Mouse (Mus musculus): ENCODE data around the gene Tmem132e. TPM values are rescaled to one million over a fixed set of nuclear protein-coding genes. Genes with fewer than 3 reads are reported as not detected.

The Tmem132e gene
- polyA plus RNA-seq, 1 experiment from 2014 or later = 2.0 TPM

GRCm38 (mm10) chr11:82418337-82419041 is 29.8 kb downstream of the Tmem132e start:
- Histone ChIP-seq H3K4me1 (ENCODE audit: control insufficient read depth, insufficient read depth, low read length) (no peaks in the 10 kb centered on the region), H3K27ac (replicated peaks; ENCODE audit: low read depth, low read length) (no peak overlapping the region), H3K4me2 (ENCODE audit: low read depth, low read length) (no peak overlapping the region), H3K9me3 (ENCODE audit: control insufficient read depth, low read length) (no peaks in the 10 kb centered on the region), H3K4me3 (ENCODE audit: low read depth, low read length) (no peak overlapping the region), H3K9ac (ENCODE audit: low read depth, low read length) (no peak overlapping the region), H3K27me3 (replicated peaks; ENCODE audit: control insufficient read depth, insufficient read depth, low read length) (no peaks in the 10 kb centered on the region), H3K36me3 (ENCODE audit: control insufficient read depth, insufficient read depth, low read length) (no peaks in the 10 kb centered on the region)
- 34% methylated on average over 8 of the region's 9 CpGs for WGBS
- no peak for DNase-seq (ENCODE audit: low spot score)
- ATAC-seq (ENCODE audit: low read depth) = no peak

DNA sequence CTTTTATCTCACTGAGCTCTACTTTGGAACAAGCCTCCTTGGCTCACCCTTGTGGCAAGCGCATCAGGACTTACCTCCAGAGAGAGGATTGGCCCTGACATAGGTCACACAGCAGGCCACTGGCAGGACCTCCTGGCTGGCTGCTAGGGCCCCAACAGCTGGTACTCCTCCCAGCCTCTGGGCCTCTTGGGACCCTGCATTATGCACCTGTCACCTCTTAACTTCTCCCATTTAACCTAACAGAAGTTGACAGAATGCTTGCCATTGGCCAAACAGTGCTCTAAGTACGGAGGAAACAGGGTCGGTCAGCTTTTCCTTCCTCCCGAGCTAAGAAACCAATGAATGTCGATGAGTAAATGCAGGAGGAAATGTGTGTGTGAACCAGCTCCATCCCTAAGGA is 33.2 kb downstream of the Tmem132e start:
- Histone ChIP-seq H3K9me3 (ENCODE audit: control insufficient read depth, low read length) (no peaks in the 10 kb centered on the region), H3K9ac (ENCODE audit: low read depth, low read length) (no peak overlapping the region), H3K4me2 (ENCODE audit: low read depth, low read length) (no peak overlapping the region), H3K27me3 (replicated peaks; ENCODE audit: control insufficient read depth, insufficient read depth, low read length) (no peaks in the 10 kb centered on the region), H3K27ac (replicated peaks; ENCODE audit: low read depth, low read length) (no peak overlapping the region), H3K36me3 (ENCODE audit: control insufficient read depth, insufficient read depth, low read length) (no peaks in the 10 kb centered on the region), H3K4me1 (ENCODE audit: control insufficient read depth, insufficient read depth, low read length) (no peaks in the 10 kb centered on the region), H3K4me3 (ENCODE audit: low read depth, low read length) (no peak overlapping the region)
- WGBS = 17% methylated on average over 5 of the region's 5 CpGs
- DNase-seq (ENCODE audit: low spot score) = peak; percentile 12
- ATAC-seq (ENCODE audit: low read depth) = peak; percentile 50; the same call in 1 of the 2 replicates

- no peak for DNase-seq (ENCODE audit: low spot score)
- Histone ChIP-seq H3K4me3 (ENCODE audit: low read depth, low read length) (no peak overlapping the region), H3K9me3 (ENCODE audit: control insufficient read depth, low read length) (no peaks in the 10 kb centered on the region), H3K4me1 (ENCODE audit: control insufficient read depth, insufficient read depth, low read length) (no peaks in the 10 kb centered on the region), H3K36me3 (ENCODE audit: control insufficient read depth, insufficient read depth, low read length) (no peaks in the 10 kb centered on the region), H3K4me2 (ENCODE audit: low read depth, low read length) (no peak overlapping the region), H3K27me3 (replicated peaks; ENCODE audit: control insufficient read depth, insufficient read depth, low read length) (no peaks in the 10 kb centered on the region), H3K27ac (replicated peaks; ENCODE audit: low read depth, low read length) (no peak overlapping the region), H3K9ac (ENCODE audit: low read depth, low read length) (no peak overlapping the region)
- ATAC-seq (ENCODE audit: low read depth) = no peak
- 12% methylated on average over 4 of the region's 4 CpGs for WGBS
These were observed 34.8 kb downstream of the Tmem132e start for GRCm38 (mm10) chr11:82423521-82423920.

DNA sequence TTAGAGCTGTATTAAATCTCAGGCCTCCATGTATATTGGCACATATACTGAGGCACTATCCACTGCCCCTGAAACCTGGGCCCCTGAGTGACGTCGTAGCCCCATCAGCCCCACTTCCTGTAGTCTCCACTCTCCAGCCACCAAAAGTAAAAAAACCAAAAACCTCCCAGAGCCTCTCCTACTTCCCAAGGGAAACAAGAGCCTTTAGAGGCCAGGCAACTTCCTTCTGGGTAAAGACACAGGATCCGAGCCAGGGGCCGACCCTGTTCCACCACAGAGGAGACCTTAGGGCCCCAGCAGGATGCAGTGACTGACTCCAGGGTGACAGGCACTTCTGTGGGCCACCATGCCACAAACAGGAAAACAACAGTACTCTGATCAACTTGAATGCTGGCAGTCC is 40.1 kb downstream of the Tmem132e start:
- peaks cover 20% of the 10 kb centered on the region for H3K27me3 ChIP-seq (replicated peaks; ENCODE audit: control insufficient read depth, insufficient read depth, low read length)
- no peak overlapping the region for H3K4me3 ChIP-seq (ENCODE audit: low read depth, low read length)
- no peak overlapping the region for H3K4me2 ChIP-seq (ENCODE audit: low read depth, low read length)
- H3K27ac ChIP-seq (replicated peaks; ENCODE audit: low read depth, low read length) = no peak overlapping the region
- DNase-seq (ENCODE audit: low spot score) = no peak
- H3K9ac ChIP-seq (ENCODE audit: low read depth, low read length) = no peak overlapping the region
- no peaks in the 10 kb centered on the region for H3K4me1 ChIP-seq (ENCODE audit: control insufficient read depth, insufficient read depth, low read length)
- ATAC-seq (ENCODE audit: low read depth) = no peak
- H3K36me3 ChIP-seq (ENCODE audit: control insufficient read depth, insufficient read depth, low read length) = no peaks in the 10 kb centered on the region
- 62% methylated on average over 4 of the region's 4 CpGs for WGBS
- H3K9me3 ChIP-seq (ENCODE audit: control insufficient read depth, low read length) = no peaks in the 10 kb centered on the region

DNA sequence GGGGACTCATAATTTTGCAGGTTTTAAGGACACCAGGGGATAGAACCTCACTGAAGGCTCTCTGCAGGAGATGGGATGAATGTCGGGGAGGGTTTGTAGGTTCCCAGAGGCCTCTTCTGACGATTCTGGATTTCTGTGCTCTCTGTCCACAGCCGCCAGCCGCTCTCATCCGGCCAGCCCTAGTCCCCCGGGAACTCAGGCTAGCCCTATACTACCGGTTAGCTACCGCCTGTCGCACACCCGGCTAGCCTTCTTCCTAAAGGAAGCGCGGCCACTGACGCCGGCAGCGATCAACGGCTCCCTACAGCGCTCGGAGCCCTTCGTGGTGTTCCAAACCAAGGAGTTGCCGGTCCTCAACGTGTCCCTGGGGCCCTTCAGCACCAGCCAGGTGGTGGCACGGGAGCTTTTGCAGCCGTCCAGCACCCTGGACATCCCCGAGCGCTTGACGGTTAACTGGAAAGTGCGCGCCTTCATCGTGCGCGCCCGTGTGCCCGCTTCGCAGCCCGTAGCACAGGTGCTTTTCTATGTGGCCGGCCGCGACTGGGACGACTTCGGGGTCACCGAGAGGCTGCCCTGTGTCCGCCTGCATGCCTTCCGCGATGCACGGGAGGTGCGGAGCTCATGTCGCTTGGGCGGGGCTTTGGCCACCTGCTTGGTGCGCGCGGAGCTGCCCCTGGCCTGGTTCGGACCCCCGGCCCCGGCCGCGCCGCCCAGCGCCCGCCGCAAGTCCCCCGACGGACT is 45.6 kb downstream of the Tmem132e start:
- no peaks in the 10 kb centered on the region for H3K36me3 ChIP-seq (ENCODE audit: control insufficient read depth, insufficient read depth, low read length)
- under 1% methylated on average over 33 of the region's 62 CpGs for WGBS
- H3K27me3 ChIP-seq (replicated peaks; ENCODE audit: control insufficient read depth, insufficient read depth, low read length) = peaks cover 54% of the 10 kb centered on the region
- peak; percentile 6 for DNase-seq (ENCODE audit: low spot score)
- H3K9me3 ChIP-seq (ENCODE audit: control insufficient read depth, low read length) = no peaks in the 10 kb centered on the region
- peak overlapping the region; percentile 36 for H3K4me3 ChIP-seq (ENCODE audit: low read depth, low read length)
- peak overlapping the region; percentile 60 for H3K4me2 ChIP-seq (ENCODE audit: low read depth, low read length)
- peak overlapping the region; percentile 14; the same call in 1 of the 2 replicates for H3K9ac ChIP-seq (ENCODE audit: low read depth, low read length)
- no peak for ATAC-seq (ENCODE audit: low read depth)
- H3K27ac ChIP-seq (replicated peaks; ENCODE audit: low read depth, low read length) = no peak overlapping the region
- no peaks in the 10 kb centered on the region for H3K4me1 ChIP-seq (ENCODE audit: control insufficient read depth, insufficient read depth, low read length)

GRCm38 (mm10) chr11:82434832-82435182 is 46.1 kb downstream of the Tmem132e start:
- no peaks in the 10 kb centered on the region for H3K9me3 ChIP-seq (ENCODE audit: control insufficient read depth, low read length)
- H3K36me3 ChIP-seq (ENCODE audit: control insufficient read depth, insufficient read depth, low read length) = no peaks in the 10 kb centered on the region
- H3K9ac ChIP-seq (ENCODE audit: low read depth, low read length) = peak overlapping the region; percentile 14; the same call in 1 of the 2 replicates
- H3K4me2 ChIP-seq (ENCODE audit: low read depth, low read length) = peak overlapping the region; percentile 60
- WGBS = 7% methylated on average over 4 of the region's 36 CpGs
- no peak overlapping the region for H3K27ac ChIP-seq (replicated peaks; ENCODE audit: low read depth, low read length)
- H3K27me3 ChIP-seq (replicated peaks; ENCODE audit: control insufficient read depth, insufficient read depth, low read length) = peaks cover 54% of the 10 kb centered on the region
- H3K4me3 ChIP-seq (ENCODE audit: low read depth, low read length) = peak overlapping the region; percentile 36
- DNase-seq (ENCODE audit: low spot score) (no peak), ATAC-seq (ENCODE audit: low read depth) (no peak)
- H3K4me1 ChIP-seq (ENCODE audit: control insufficient read depth, insufficient read depth, low read length) = no peaks in the 10 kb centered on the region

- Histone ChIP-seq H3K9me3 (ENCODE audit: control insufficient read depth, low read length) (no peaks in the 10 kb centered on the region), H3K9ac (ENCODE audit: low read depth, low read length) (no peak overlapping the region), H3K4me2 (ENCODE audit: low read depth, low read length) (no peak overlapping the region), H3K4me1 (ENCODE audit: control insufficient read depth, insufficient read depth, low read length) (no peaks in the 10 kb centered on the region), H3K27ac (replicated peaks; ENCODE audit: low read depth, low read length) (no peak overlapping the region), H3K36me3 (ENCODE audit: control insufficient read depth, insufficient read depth, low read length) (no peaks in the 10 kb centered on the region), H3K27me3 (replicated peaks; ENCODE audit: control insufficient read depth, insufficient read depth, low read length) (no peaks in the 10 kb centered on the region), H3K4me3 (ENCODE audit: low read depth, low read length) (no peak overlapping the region)
- 56% methylated on average over 9 of the region's 9 CpGs for WGBS
- DNase-seq (ENCODE audit: low spot score) (no peak), ATAC-seq (ENCODE audit: low read depth) (no peak)
These were observed 59.8 kb downstream of the Tmem132e start for GRCm38 (mm10) chr11:82448485-82448884.

- H3K4me1 ChIP-seq (ENCODE audit: control insufficient read depth, insufficient read depth, low read length) = no peaks in the 10 kb centered on the region
- WGBS = 71% methylated on average over 5 of the region's 5 CpGs
- H3K27ac ChIP-seq (replicated peaks; ENCODE audit: low read depth, low read length) = no peak overlapping the region
- H3K4me3 ChIP-seq (ENCODE audit: low read depth, low read length) = no peak overlapping the region
- DNase-seq (ENCODE audit: low spot score) (no peak), ATAC-seq (ENCODE audit: low read depth) (no peak)
- no peaks in the 10 kb centered on the region for H3K9me3 ChIP-seq (ENCODE audit: control insufficient read depth, low read length)
- no peaks in the 10 kb centered on the region for H3K36me3 ChIP-seq (ENCODE audit: control insufficient read depth, insufficient read depth, low read length)
- H3K27me3 ChIP-seq (replicated peaks; ENCODE audit: control insufficient read depth, insufficient read depth, low read length) = no peaks in the 10 kb centered on the region
- H3K9ac ChIP-seq (ENCODE audit: low read depth, low read length) = no peak overlapping the region
- H3K4me2 ChIP-seq (ENCODE audit: low read depth, low read length) = no peak overlapping the region
These were observed 63.8 kb downstream of the Tmem132e start for GRCm38 (mm10) chr11:82452516-82452915.

- no peaks in the 10 kb centered on the region for H3K36me3 ChIP-seq (ENCODE audit: control insufficient read depth, insufficient read depth, low read length)
- no peak overlapping the region for H3K4me2 ChIP-seq (ENCODE audit: low read depth, low read length)
- no peaks in the 10 kb centered on the region for H3K9me3 ChIP-seq (ENCODE audit: control insufficient read depth, low read length)
- ATAC-seq (ENCODE audit: low read depth) (no peak), DNase-seq (ENCODE audit: low spot score) (no peak)
- H3K4me3 ChIP-seq (ENCODE audit: low read depth, low read length) = no peak overlapping the region
- 78% methylated on average over 7 of the region's 7 CpGs for WGBS
- H3K27ac ChIP-seq (replicated peaks; ENCODE audit: low read depth, low read length) = no peak overlapping the region
- H3K9ac ChIP-seq (ENCODE audit: low read depth, low read length) = no peak overlapping the region
- H3K27me3 ChIP-seq (replicated peaks; ENCODE audit: control insufficient read depth, insufficient read depth, low read length) = no peaks in the 10 kb centered on the region
- no peaks in the 10 kb centered on the region for H3K4me1 ChIP-seq (ENCODE audit: control insufficient read depth, insufficient read depth, low read length)
These were observed 64.5 kb downstream of the Tmem132e start for GRCm38 (mm10) chr11:82453230-82453629.

Measured in embryonic facial prominence, embryonic 14.5 days (tissue).